Mouse (Mus musculus) lung, postnatal 0 days (tissue): Measurements from ENCODE around the gene Wnt5b.

Experiments used
- CTCF ChIP-seq: IDR thresholded peaks from 2 replicates; pipeline ENCODE4 v1.5.1; 2016; ENCODE audit warnings: antibody characterized with exemption, mild to moderate bottlenecking
- EP300 ChIP-seq: IDR thresholded peaks from 2 replicates; pipeline ENCODE4 v1.6.1; 2016; ENCODE audit warnings: antibody characterized with exemption, mild to moderate bottlenecking, control low read depth

GRCm38 (mm10) chr6:119420357-119420756, 123.8 kb downstream of the Wnt5b start:
- no peak for TF ChIP-seq CTCF
- TF ChIP-seq EP300: no peak
